Comparison of ENCODE assay signal across 17 mouse cellular contexts in genomic region chr10:80314494-80315001, GRCm38 (mm10). TPM values are rescaled to one million over a fixed set of nuclear protein-coding genes. Genes with fewer than 3 reads are reported as not detected.
DNase-seq lines count a peak whose midpoint lies in the region; ATAC-seq and TF ChIP-seq lines count a peak whose summit lies in the region.
"Had no signal": no experiment of that assay in that cellular context is flagged by ENCODE, and none has a peak within 500 bp of the region (broad histone marks: within the 10 kb centered on the region; RNA-seq: fewer than 3 reads in every experiment).

No protein-coding gene starts in this region.

- H3K36me3 ChIP-seq in forebrain, embryonic 10.5 days (replicated peaks), result peaks cover 90% of the 10 kb centered on the region
- H3K36me3 ChIP-seq in forebrain, postnatal 0 days (ENCODE audit: insufficient read depth), result peaks cover 88% of the 10 kb centered on the region
- peaks cover 6% of the 10 kb centered on the region; the same call in 1 of the 2 replicates for H3K36me3 ChIP-seq in liver, embryonic 11.5 days (ENCODE audit: control insufficient read depth, insufficient read depth, low read length)
- H3K36me3 ChIP-seq in limb, embryonic 10.5 days, result peaks cover 22% of the 10 kb centered on the region

- 68% methylated on average over 16 of the region's 16 CpGs for WGBS in forebrain, embryonic 10.5 days
- 63% methylated on average over 16 of the region's 16 CpGs for WGBS in forebrain, postnatal 0 days
- WGBS in liver, embryonic 11.5 days, result 54% methylated on average over 16 of the region's 16 CpGs
- 50% methylated on average over 16 of the region's 16 CpGs for WGBS in limb, embryonic 10.5 days

- ATAC-seq in forebrain, postnatal 0 days, result no peak
- ATAC-seq in liver, embryonic 11.5 days (replicated peaks; ENCODE audit: low FRiP score), result no peak
- ATAC-seq: forebrain, embryonic 13.5 days had no signal

- no peak for TF ChIP-seq CTCF in forebrain, postnatal 0 days (IDR thresholded peaks at IDR 0.05; ENCODE audit: low read depth)

- H3K4me3 ChIP-seq in forebrain, embryonic 10.5 days, result peak overlapping the region; percentile 9; the same call in 1 of the 2 replicates
- no peak overlapping the region for H3K4me3 ChIP-seq in forebrain, postnatal 0 days (ENCODE audit: low read depth, low read length)
- 0 out of 2 replicates have a peak overlapping the region, but pooled peaks have one; percentile 10 for H3K4me3 ChIP-seq in liver, embryonic 11.5 days (ENCODE audit: low read depth, low read length)
- peak overlapping the region; percentile 25; the same call in 1 of the 2 replicates for H3K4me3 ChIP-seq in limb, embryonic 10.5 days
- H3K4me3 ChIP-seq: forebrain, embryonic 13.5 days; intestine, embryonic 15.5 days; liver, embryonic 15.5 days; midbrain, embryonic 12.5 days; neural tube, embryonic 15.5 days had no signal

- H3K27ac ChIP-seq in forebrain, embryonic 10.5 days, result no peak overlapping the region
- no peak overlapping the region for H3K27ac ChIP-seq in forebrain, postnatal 0 days (ENCODE audit: low read depth, low read length)
- H3K27ac ChIP-seq in liver, embryonic 11.5 days (ENCODE audit: low read depth, low read length), result no peak overlapping the region
- peak overlapping the region; percentile 27; the same call in 1 of the 2 replicates for H3K27ac ChIP-seq in limb, embryonic 10.5 days
- H3K27ac ChIP-seq: forebrain, embryonic 13.5 days; intestine, embryonic 15.5 days; liver, embryonic 15.5 days; neural tube, embryonic 15.5 days had no signal

- H3K4me1 ChIP-seq in forebrain, embryonic 10.5 days, result peaks cover 67% of the 10 kb centered on the region
- H3K4me1 ChIP-seq in forebrain, postnatal 0 days (ENCODE audit: insufficient read depth), result peaks cover 2% of the 10 kb centered on the region; the same call in 1 of the 2 replicates
- H3K4me1 ChIP-seq in liver, embryonic 11.5 days (replicated peaks; ENCODE audit: control insufficient read depth, insufficient read depth, low read length), result peaks cover 27% of the 10 kb centered on the region
- H3K4me1 ChIP-seq in limb, embryonic 10.5 days, result peaks cover 40% of the 10 kb centered on the region

- H3K9me3 ChIP-seq in forebrain, embryonic 10.5 days, result no peaks in the 10 kb centered on the region
- no peaks in the 10 kb centered on the region for H3K9me3 ChIP-seq in forebrain, postnatal 0 days (ENCODE audit: low read length)
- no peaks in the 10 kb centered on the region for H3K9me3 ChIP-seq in liver, embryonic 11.5 days (ENCODE audit: control insufficient read depth, low read length)
- no peaks in the 10 kb centered on the region for H3K9me3 ChIP-seq in limb, embryonic 10.5 days (replicated peaks)
- H3K9me3 ChIP-seq: forebrain, embryonic 13.5 days; intestine, embryonic 15.5 days; liver, embryonic 15.5 days; midbrain, embryonic 12.5 days; neural tube, embryonic 15.5 days had no signal

- H3K9ac ChIP-seq in forebrain, postnatal 0 days, result no peak overlapping the region
- no peak overlapping the region for H3K9ac ChIP-seq in liver, embryonic 11.5 days (ENCODE audit: low read depth, low read length)
- H3K9ac ChIP-seq: forebrain, embryonic 13.5 days; intestine, embryonic 15.5 days; liver, embryonic 15.5 days; neural tube, embryonic 15.5 days had no signal

- peaks cover 80% of the 10 kb centered on the region for H3K27me3 ChIP-seq in forebrain, embryonic 10.5 days (ENCODE audit: poor library complexity, severe bottlenecking)
- H3K27me3 ChIP-seq in forebrain, postnatal 0 days (ENCODE audit: insufficient read depth, low read length), result no peaks in the 10 kb centered on the region
- H3K27me3 ChIP-seq in liver, embryonic 11.5 days (replicated peaks; ENCODE audit: control insufficient read depth, insufficient read depth, low read length), result peaks cover 80% of the 10 kb centered on the region
- peaks cover 91% of the 10 kb centered on the region for H3K27me3 ChIP-seq in limb, embryonic 10.5 days (ENCODE audit: low read depth, poor library complexity, severe bottlenecking)
- H3K27me3 ChIP-seq: neural tube, embryonic 15.5 days had no signal

- no peak for DNase-seq in forebrain, embryonic 10.5 days (ENCODE audit: extremely low spot score, low spot score)
- DNase-seq in forebrain, postnatal 0 days, result no peak
- no peak for DNase-seq in liver, embryonic 11.5 days (ENCODE audit: low spot score)
- DNase-seq in liver, result no peak
- DNase-seq in cerebellum, postnatal 14 days, result peak; percentile 40
- no peak for DNase-seq in limb, embryonic 10.5 days (ENCODE audit: low spot score)
- no peak for DNase-seq in adrenal gland, postnatal 10 days
- DNase-seq: adrenal gland, postnatal 25 days; gastrocnemius, postnatal 14 days; kidney, postnatal 10 days; layer of hippocampus, adult 9-11 months; lung, postnatal 14 days had no signal

- no peak overlapping the region for H3K4me2 ChIP-seq in forebrain, postnatal 0 days (ENCODE audit: low read depth)
- no peak overlapping the region for H3K4me2 ChIP-seq in liver, embryonic 11.5 days
- H3K4me2 ChIP-seq: forebrain, embryonic 13.5 days; liver, embryonic 15.5 days; midbrain, embryonic 12.5 days; neural tube, embryonic 15.5 days had no signal

RNA-seq across cellular contexts. Expression of gene 2310011J03Rik, which starts 5.8 kb away (rescaled TPM):
- 56.4 and 60.2 TPM in 2 replicates for polyA plus RNA-seq in forebrain, embryonic 10.5 days (2016; fragmentation: Nextera tagmentation; extraction: Ambion mirVana)
- total RNA-seq in forebrain, postnatal 0 days (2014; rRNA removed), result 19.2 and 22.8 TPM in 2 replicates
- 32.4 and 35.6 TPM in 2 replicates for polyA plus RNA-seq in forebrain, postnatal 0 days (2015; fragmentation: Nextera tagmentation; extraction: Ambion mirVana)
- polyA plus RNA-seq in liver, embryonic 11.5 days (2014; fragmentation: Nextera tagmentation; extraction: Ambion mirVana), result 46.2 and 47.8 TPM in 2 replicates
- 58.2 and 60.9 TPM in 2 replicates for polyA plus RNA-seq in limb, embryonic 10.5 days (2016; fragmentation: Nextera tagmentation; extraction: Ambion mirVana)
- total RNA-seq in adrenal gland, postnatal 10 days (2021), result 10 to 100 TPM; 24.0 to 26.7 TPM

RNA-seq across cellular contexts. Expression of gene Pcsk4, which starts 14.8 kb away (rescaled TPM):
- 5.7 and 6.7 TPM in 2 replicates for polyA plus RNA-seq in forebrain, embryonic 10.5 days (2016; fragmentation: Nextera tagmentation; extraction: Ambion mirVana)
- 3.4 and 3.8 TPM in 2 replicates for total RNA-seq in forebrain, postnatal 0 days (2014; rRNA removed)
- 7.4 TPM in 2 replicates for polyA plus RNA-seq in forebrain, postnatal 0 days (2015; fragmentation: Nextera tagmentation; extraction: Ambion mirVana)
- 12.6 and 12.8 TPM in 2 replicates for polyA plus RNA-seq in liver, embryonic 11.5 days (2014; fragmentation: Nextera tagmentation; extraction: Ambion mirVana)
- polyA plus RNA-seq in limb, embryonic 10.5 days (2016; fragmentation: Nextera tagmentation; extraction: Ambion mirVana), result 6.1 and 6.3 TPM in 2 replicates
- 1 to 10 TPM; 4.1 to 7.6 TPM for total RNA-seq in adrenal gland, postnatal 10 days (2021)

RNA-seq across cellular contexts. Expression of gene Reep6, which starts 15.2 kb away (rescaled TPM):
- polyA plus RNA-seq in forebrain, embryonic 10.5 days (2016; fragmentation: Nextera tagmentation; extraction: Ambion mirVana), result 7.7 and 9.1 TPM in 2 replicates
- total RNA-seq in forebrain, postnatal 0 days (2014; rRNA removed), result 1.8 and 2.7 TPM in 2 replicates
- 5.1 and 6.4 TPM in 2 replicates for polyA plus RNA-seq in forebrain, postnatal 0 days (2015; fragmentation: Nextera tagmentation; extraction: Ambion mirVana)
- polyA plus RNA-seq in liver, embryonic 11.5 days (2014; fragmentation: Nextera tagmentation; extraction: Ambion mirVana), result 74.3 and 76.1 TPM in 2 replicates
- polyA plus RNA-seq in limb, embryonic 10.5 days (2016; fragmentation: Nextera tagmentation; extraction: Ambion mirVana), result 5.4 and 6.6 TPM in 2 replicates
- total RNA-seq in adrenal gland, postnatal 10 days (2021), result 10 to 100 TPM; 38.4 to 61.8 TPM

RNA-seq across cellular contexts. Expression of gene Apc2, which starts 18.8 kb away (rescaled TPM):
- polyA plus RNA-seq in forebrain, embryonic 10.5 days (2016; fragmentation: Nextera tagmentation; extraction: Ambion mirVana), result 19.4 and 27.0 TPM in 2 replicates
- total RNA-seq in forebrain, postnatal 0 days (2014; rRNA removed), result 309 and 328 TPM in 2 replicates
- polyA plus RNA-seq in forebrain, postnatal 0 days (2015; fragmentation: Nextera tagmentation; extraction: Ambion mirVana), result 85.3 and 112 TPM in 2 replicates
- 0.30 and 0.45 TPM in 2 replicates for polyA plus RNA-seq in liver, embryonic 11.5 days (2014; fragmentation: Nextera tagmentation; extraction: Ambion mirVana)
- polyA plus RNA-seq in limb, embryonic 10.5 days (2016; fragmentation: Nextera tagmentation; extraction: Ambion mirVana), result 0.90 and 2.9 TPM in 2 replicates
- 1 to 10 TPM; 2.7 to 5.6 TPM for total RNA-seq in adrenal gland, postnatal 10 days (2021)

RNA-seq across cellular contexts. Expression of gene Rps15, which starts 22.3 kb away (rescaled TPM):
- 1,138 and 1,144 TPM in 2 replicates for polyA plus RNA-seq in forebrain, embryonic 10.5 days (2016; fragmentation: Nextera tagmentation; extraction: Ambion mirVana)
- 1,181 and 1,718 TPM in 2 replicates for total RNA-seq in forebrain, postnatal 0 days (2014; rRNA removed)
- polyA plus RNA-seq in forebrain, postnatal 0 days (2015; fragmentation: Nextera tagmentation; extraction: Ambion mirVana), result 681 and 897 TPM in 2 replicates
- 1,270 and 1,408 TPM in 2 replicates for polyA plus RNA-seq in liver, embryonic 11.5 days (2014; fragmentation: Nextera tagmentation; extraction: Ambion mirVana)
- polyA plus RNA-seq in limb, embryonic 10.5 days (2016; fragmentation: Nextera tagmentation; extraction: Ambion mirVana), result 1,092 and 1,255 TPM in 2 replicates
- total RNA-seq in adrenal gland, postnatal 10 days (2021), result 1,000 to 10,000 TPM; 1,216 to 1,243 TPM

Comparison
In these comparisons a context has a peak if more than half of its experiments do, and no peak if none do; other contexts are left out.
1. DNase-seq: peak in cerebellum, postnatal 14 days (2 of 2); none in forebrain, embryonic 10.5 days (single experiment), forebrain, postnatal 0 days (single experiment), liver, embryonic 11.5 days (single experiment), liver (single experiment), limb, embryonic 10.5 days (single experiment) and adrenal gland, postnatal 10 days (single experiment).